Mouse (Mus musculus) cerebellum, adult 9-10 months (tissue): ENCODE measurements around the gene Limk2.

ENCODE experiments used
- DNase-seq: peaks from one replicate; pipeline ENCODE4 v3.0.0; 2022

Limk2 gene

GRCm38 (mm10) chr11:3408131-3408996 is 625 bp downstream of the Limk2 start:
- DNase-seq, result peak; percentile 39

- no peak for DNase-seq
Observed at GRCm38 (mm10) chr11:3404287-3405047, 4.5 kb downstream of the Limk2 start.

GRCm38 (mm10) chr11:3403024-3403423 is 6.0 kb downstream of the Limk2 start:
- DNase-seq, result no peak

GRCm38 (mm10) chr11:3398318-3398717 is 10.7 kb downstream of the Limk2 start:
- DNase-seq, result no peak

- no peak for DNase-seq
Observed at GRCm38 (mm10) chr11:3396562-3396961, 12.4 kb downstream of the Limk2 start.

GRCm38 (mm10) chr11:3396091-3396490 is 12.9 kb downstream of the Limk2 start:
- DNase-seq, result no peak

GRCm38 (mm10) chr11:3394520-3394919 is 14.5 kb downstream of the Limk2 start:
- DNase-seq, result no peak

- DNase-seq, result no peak
Observed at GRCm38 (mm10) chr11:3392526-3392925, 16.5 kb downstream of the Limk2 start.

- no peak for DNase-seq
Observed at GRCm38 (mm10) chr11:3390789-3391188, 18.2 kb downstream of the Limk2 start.

- DNase-seq, result peak; percentile 65
Observed at GRCm38 (mm10) chr11:3389996-3390395, 19.0 kb downstream of the Limk2 start.

GRCm38 (mm10) chr11:3387482-3388196 is 21.4 kb downstream of the Limk2 start:
- no peak for DNase-seq

- DNase-seq, result peak; percentile 88
Observed at GRCm38 (mm10) chr11:3386941-3387368, 22.0 kb downstream of the Limk2 start.

- no peak for DNase-seq
Observed at GRCm38 (mm10) chr11:3382602-3383594, 26.1 kb downstream of the Limk2 start.

- no peak for DNase-seq
Observed at GRCm38 (mm10) chr11:3381148-3381814, 27.7 kb downstream of the Limk2 start.

GRCm38 (mm10) chr11:3379427-3379826 is 29.6 kb downstream of the Limk2 start:
- no peak for DNase-seq

GRCm38 (mm10) chr11:3374741-3375140 is 34.2 kb downstream of the Limk2 start:
- DNase-seq, result no peak

GRCm38 (mm10) chr11:3374293-3374645 is 34.7 kb downstream of the Limk2 start:
- DNase-seq, result no peak

- DNase-seq, result no peak
Observed at GRCm38 (mm10) chr11:3373591-3374292, 35.2 kb downstream of the Limk2 start.

GRCm38 (mm10) chr11:3371599-3372295 is 37.2 kb downstream of the Limk2 start:
- peak; percentile 34 for DNase-seq

- DNase-seq, result peak; percentile 88
Observed at GRCm38 (mm10) chr11:3370928-3371598, 37.9 kb downstream of the Limk2 start.
